Mouse (Mus musculus): ENCODE data around the gene Hoxd11. TPM values are rescaled to one million over a fixed set of nuclear protein-coding genes. Genes with fewer than 3 reads are reported as not detected.
A peak's percentile ranks its signal among the peaks of the same experiment; 100 is the strongest.

Gene Hoxd11
- polyA plus RNA-seq, 1 experiment from 2014 or later: not detected

GRCm38 (mm10) chr2:74726551-74726950 lies 47.2 kb downstream of the Hoxd11 start, which contains the start of gene Gm28230:
TSS of gene Gm28230 (plus strand) at chr2:74726728.
- ATAC-seq: no peak
- TF ChIP-seq CTCF (IDR thresholded peaks at IDR 0.05): no peak
- no peak for TF ChIP-seq EP300 (IDR thresholded peaks at IDR 0.05)
- peak within 1 kb of the TSS; percentile 8; the same call in 1 of the 2 replicates for H3K4me3 ChIP-seq (ENCODE audit: low read depth, low read length)
- H3K4me2 ChIP-seq (replicated peaks; ENCODE audit: low read depth, low read length): no peak within 1 kb of the TSS
- 0 out of 2 replicates have a peak, but pooled peaks cover 3% of the 10 kb centered on the region for H3K4me1 ChIP-seq (ENCODE audit: insufficient read depth, low read depth, low read length)
- H3K9me3 ChIP-seq (ENCODE audit: low read length): no peaks in the 10 kb centered on the region
- 14% methylated on average over 5 of the region's 5 CpGs for WGBS
- no peak within 1 kb of the TSS for H3K27ac ChIP-seq (ENCODE audit: low read length)
- no peak within 1 kb of the TSS for H3K9ac ChIP-seq (replicated peaks; ENCODE audit: low read depth)
- H3K36me3 ChIP-seq (ENCODE audit: insufficient read depth, low read length): no peaks in the 10 kb centered on the region
- peaks cover 90% of the 10 kb centered on the region for H3K27me3 ChIP-seq (replicated peaks; ENCODE audit: insufficient read depth, low read length)
- no peak for DNase-seq (ENCODE audit: low spot score)

GRCm38 (mm10) chr2:74726973-74727639 lies 47.7 kb downstream of the Hoxd11 start:
- ATAC-seq: no peak
- WGBS: 2% methylated on average over 43 of the region's 43 CpGs
- Histone ChIP-seq H3K4me1 (ENCODE audit: insufficient read depth, low read depth, low read length) (0 out of 2 replicates have a peak, but pooled peaks cover 3% of the 10 kb centered on the region), H3K4me2 (replicated peaks; ENCODE audit: low read depth, low read length) (no peak overlapping the region), H3K9ac (replicated peaks; ENCODE audit: low read depth) (no peak overlapping the region), H3K9me3 (ENCODE audit: low read length) (no peaks in the 10 kb centered on the region), H3K27ac (ENCODE audit: low read length) (no peak overlapping the region), H3K36me3 (ENCODE audit: insufficient read depth, low read length) (no peaks in the 10 kb centered on the region), H3K27me3 (replicated peaks; ENCODE audit: insufficient read depth, low read length) (peaks cover 90% of the 10 kb centered on the region), H3K4me3 (ENCODE audit: low read depth, low read length) (peak overlapping the region; percentile 8; the same call in 1 of the 2 replicates)
- TF ChIP-seq CTCF (IDR thresholded peaks at IDR 0.05) (no peak), EP300 (IDR thresholded peaks at IDR 0.05) (no peak)
- no peak for DNase-seq (ENCODE audit: low spot score)

DNA sequence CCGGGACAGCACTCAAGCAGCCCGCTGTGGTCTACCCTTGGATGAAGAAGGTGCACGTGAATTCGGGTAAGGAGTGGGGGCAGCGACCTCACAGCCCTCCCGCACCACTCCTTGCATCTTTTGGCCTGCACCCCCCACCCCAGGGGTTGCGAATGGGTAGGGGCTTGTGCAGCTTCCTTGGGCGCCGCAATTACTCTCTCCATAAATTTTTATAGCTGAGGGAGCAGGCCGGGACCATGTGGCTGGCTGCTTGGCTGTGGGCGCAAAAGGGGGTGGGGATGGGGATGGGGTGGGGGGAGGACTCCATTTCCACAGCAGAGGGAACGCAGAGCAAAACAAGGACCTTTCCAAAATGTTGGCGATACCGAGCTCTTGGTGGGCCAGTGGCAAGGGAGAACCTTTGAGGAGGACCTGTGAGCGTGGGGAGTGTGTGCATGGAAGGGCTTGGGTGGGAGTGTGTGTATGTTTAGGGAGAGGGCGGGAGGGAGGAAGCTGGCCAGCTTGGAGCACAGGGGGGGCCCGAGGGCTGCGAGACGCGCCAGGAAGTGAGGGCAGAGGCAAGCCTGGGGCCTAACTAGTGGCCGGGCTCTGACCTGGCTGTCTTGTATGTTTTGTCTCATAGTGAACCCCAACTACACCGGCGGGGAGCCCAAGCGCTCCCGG lies 48.4 kb downstream of the Hoxd11 start:
- DNase-seq (ENCODE audit: low spot score) (no peak), ATAC-seq (no peak)
- 5% methylated on average over 24 of the region's 25 CpGs for WGBS
- Histone ChIP-seq H3K4me1 (ENCODE audit: insufficient read depth, low read depth, low read length) (0 out of 2 replicates have a peak, but pooled peaks cover 3% of the 10 kb centered on the region), H3K27ac (ENCODE audit: low read length) (no peak overlapping the region), H3K27me3 (replicated peaks; ENCODE audit: insufficient read depth, low read length) (peaks cover 92% of the 10 kb centered on the region), H3K4me3 (ENCODE audit: low read depth, low read length) (0 out of 2 replicates have a peak overlapping the region, but pooled peaks have one; percentile 8), H3K9me3 (ENCODE audit: low read length) (no peaks in the 10 kb centered on the region), H3K4me2 (replicated peaks; ENCODE audit: low read depth, low read length) (no peak overlapping the region), H3K9ac (replicated peaks; ENCODE audit: low read depth) (no peak overlapping the region), H3K36me3 (ENCODE audit: insufficient read depth, low read length) (no peaks in the 10 kb centered on the region)
- TF ChIP-seq CTCF (IDR thresholded peaks at IDR 0.05) (no peak), EP300 (IDR thresholded peaks at IDR 0.05) (no peak)

DNA sequence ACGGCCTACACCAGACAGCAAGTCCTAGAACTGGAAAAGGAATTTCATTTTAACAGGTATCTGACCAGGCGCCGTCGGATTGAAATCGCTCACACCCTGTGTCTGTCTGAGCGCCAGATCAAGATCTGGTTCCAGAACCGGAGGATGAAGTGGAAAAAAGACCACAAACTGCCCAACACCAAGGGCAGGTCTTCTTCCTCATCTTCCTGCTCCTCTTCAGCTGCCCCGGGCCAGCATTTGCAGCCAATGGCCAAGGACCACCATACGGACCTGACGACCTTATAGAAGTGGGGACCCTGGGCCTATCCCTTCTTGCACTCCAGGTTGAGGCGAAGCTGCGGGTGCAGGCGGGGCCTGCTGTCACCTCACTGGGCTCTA lies 48.9 kb downstream of the Hoxd11 start:
- TF ChIP-seq CTCF (IDR thresholded peaks at IDR 0.05) (no peak), EP300 (IDR thresholded peaks at IDR 0.05) (no peak)
- no peak overlapping the region for H3K9ac ChIP-seq (replicated peaks; ENCODE audit: low read depth)
- no peak overlapping the region for H3K4me2 ChIP-seq (replicated peaks; ENCODE audit: low read depth, low read length)
- no peaks in the 10 kb centered on the region for H3K36me3 ChIP-seq (ENCODE audit: insufficient read depth, low read length)
- no peaks in the 10 kb centered on the region for H3K9me3 ChIP-seq (ENCODE audit: low read length)
- H3K4me3 ChIP-seq (ENCODE audit: low read depth, low read length): no peak overlapping the region
- H3K27me3 ChIP-seq (replicated peaks; ENCODE audit: insufficient read depth, low read length): peaks cover 89% of the 10 kb centered on the region
- DNase-seq (ENCODE audit: low spot score) (no peak), ATAC-seq (no peak)
- 0 out of 2 replicates have a peak, but pooled peaks cover 3% of the 10 kb centered on the region for H3K4me1 ChIP-seq (ENCODE audit: insufficient read depth, low read depth, low read length)
- H3K27ac ChIP-seq (ENCODE audit: low read length): no peak overlapping the region
- WGBS: 16% methylated on average over 13 of the region's 13 CpGs

DNA sequence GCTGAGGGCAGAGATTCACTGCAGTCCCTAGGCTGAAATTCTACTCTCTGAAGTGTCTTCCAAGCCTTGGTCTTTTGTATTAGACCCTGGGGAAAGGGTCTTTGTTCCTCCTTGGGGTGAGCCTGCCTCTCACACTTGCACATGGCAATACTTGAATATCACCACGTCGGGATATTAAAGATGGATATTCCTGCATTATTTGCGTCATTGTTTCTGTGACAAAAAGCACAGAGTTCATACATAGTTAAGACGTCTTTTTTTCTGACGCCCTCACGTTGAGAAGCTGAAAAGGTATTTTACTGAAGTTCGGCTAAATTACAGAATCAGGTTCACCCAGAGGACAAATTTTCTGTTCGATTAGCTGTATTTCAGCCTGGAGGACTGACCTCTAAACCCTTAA lies 51.0 kb downstream of the Hoxd11 start:
- Histone ChIP-seq H3K9me3 (ENCODE audit: low read length) (no peaks in the 10 kb centered on the region), H3K9ac (replicated peaks; ENCODE audit: low read depth) (no peak overlapping the region), H3K4me1 (ENCODE audit: insufficient read depth, low read depth, low read length) (0 out of 2 replicates have a peak, but pooled peaks cover 3% of the 10 kb centered on the region), H3K4me3 (ENCODE audit: low read depth, low read length) (no peak overlapping the region), H3K4me2 (replicated peaks; ENCODE audit: low read depth, low read length) (no peak overlapping the region), H3K27me3 (replicated peaks; ENCODE audit: insufficient read depth, low read length) (peaks cover 90% of the 10 kb centered on the region), H3K27ac (ENCODE audit: low read length) (no peak overlapping the region), H3K36me3 (ENCODE audit: insufficient read depth, low read length) (no peaks in the 10 kb centered on the region)
- no peak for ATAC-seq
- 12% methylated on average over 8 of the region's 8 CpGs for WGBS
- no peak for DNase-seq (ENCODE audit: low spot score)
- TF ChIP-seq CTCF (IDR thresholded peaks at IDR 0.05): no peak
- TF ChIP-seq EP300 (IDR thresholded peaks at IDR 0.05): no peak

- no peak overlapping the region for H3K9ac ChIP-seq (replicated peaks; ENCODE audit: low read depth)
- no peak for ATAC-seq
- DNase-seq (ENCODE audit: low spot score): no peak
- no peak for TF ChIP-seq CTCF (IDR thresholded peaks at IDR 0.05)
- TF ChIP-seq EP300 (IDR thresholded peaks at IDR 0.05): no peak
- H3K4me3 ChIP-seq (ENCODE audit: low read depth, low read length): no peak overlapping the region
- no peaks in the 10 kb centered on the region for H3K36me3 ChIP-seq (ENCODE audit: insufficient read depth, low read length)
- 0 out of 2 replicates have a peak, but pooled peaks cover 3% of the 10 kb centered on the region for H3K4me1 ChIP-seq (ENCODE audit: insufficient read depth, low read depth, low read length)
- H3K27me3 ChIP-seq (replicated peaks; ENCODE audit: insufficient read depth, low read length): peaks cover 90% of the 10 kb centered on the region
- H3K27ac ChIP-seq (ENCODE audit: low read length): no peak overlapping the region
- H3K9me3 ChIP-seq (ENCODE audit: low read length): no peaks in the 10 kb centered on the region
- no peak overlapping the region for H3K4me2 ChIP-seq (replicated peaks; ENCODE audit: low read depth, low read length)
Observed at GRCm38 (mm10) chr2:74731055-74731454, 51.7 kb downstream of the Hoxd11 start.
